Mouse (Mus musculus) embryo, embryonic 9.5 days (tissue): Measurements from ENCODE around the gene Glud1.
A peak's percentile ranks its signal among the peaks of the same experiment; 100 is the strongest.

ENCODE experiments used
- DNase-seq: peaks from one replicate; pipeline ENCODE4 v3.0.0-alpha.2; 2017; ENCODE audit errors: extremely low spot score

Glud1 gene

GRCm38 (mm10) chr14:34378560-34379331 lies 68.2 kb downstream of the Glud1 start:
- DNase-seq = peak; percentile 60

- no peak for DNase-seq
Measured at GRCm38 (mm10) chr14:34382921-34383704, 72.6 kb downstream of the Glud1 start.

GRCm38 (mm10) chr14:34393295-34393694 lies 82.8 kb downstream of the Glud1 start:
- no peak for DNase-seq
